Mouse (Mus musculus) forebrain, embryonic 14.5 days (tissue): Measurements from ENCODE around the gene Gm8994. TPM values are rescaled to one million over a fixed set of nuclear protein-coding genes. Genes with fewer than 3 reads are reported as not detected.

Experiments
- polyA plus RNA-seq: library from polyadenylated mRNA; unstranded; fragments of >200 nt; fragmentation: Nextera tagmentation; extraction: Ambion mirVana; gene quantifications from 2 replicates; pipeline ENCODE4 v1.2.1, GENCODE M21; 2014

The Gm8994 gene
- polyA plus RNA-seq, 1 experiment from 2014 or later: not detected

Other genes with a start within 250 kb of the Gm8994 start
- 22.3 and 46.3 TPM in 2 replicates for gene Grin2b, start 154.0 kb upstream of the Gm8994 start, polyA plus RNA-seq
- gene E330021D16Rik, start 88.0 kb downstream of the Gm8994 start, polyA plus RNA-seq: not detected in 2 replicates
- 27.1 and 42.0 TPM in 2 replicates for gene Atf7ip, start 178.6 kb downstream of the Gm8994 start, polyA plus RNA-seq